Mouse (Mus musculus): ENCODE measurements around the gene Hic1.

DNA sequence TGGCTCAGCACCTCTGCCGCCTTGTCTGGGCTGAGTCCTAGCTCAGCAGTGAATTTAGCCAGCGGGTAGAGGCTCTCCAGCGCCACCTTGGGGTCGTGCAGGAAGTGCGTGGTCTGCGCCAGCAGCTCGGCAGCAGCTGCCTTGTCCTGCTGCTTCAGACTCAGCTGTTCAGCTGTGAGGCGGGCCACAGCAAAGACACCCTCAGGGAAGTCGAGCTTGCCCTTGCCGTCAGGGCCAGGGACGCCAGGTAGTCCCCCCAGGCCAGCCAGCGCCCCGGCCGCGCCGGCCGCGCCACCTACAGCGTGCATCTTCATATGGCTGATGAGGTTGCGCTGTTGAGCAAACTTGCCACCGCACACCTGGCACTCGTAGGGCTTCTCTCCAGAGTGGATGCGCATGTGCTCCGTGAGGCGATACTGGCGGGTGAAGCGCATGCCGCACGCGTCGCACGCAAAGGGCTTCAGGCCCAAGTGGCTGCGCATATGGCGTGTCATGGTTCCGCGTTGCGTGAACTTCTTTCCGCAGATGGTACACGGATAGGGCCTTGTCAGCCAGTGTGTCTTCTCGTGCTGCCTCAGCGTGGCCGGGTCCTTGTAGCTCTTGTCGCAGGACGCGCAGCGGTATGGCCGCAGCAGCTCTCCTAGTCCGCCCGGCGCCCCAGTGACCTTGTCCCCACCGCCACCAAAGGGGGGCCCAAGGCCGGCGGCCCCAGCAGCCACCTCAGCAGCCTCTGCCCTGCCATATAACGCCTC lies 3.7 kb downstream of the Hic1 start:
- TF ChIP-seq POLR2A (IDR thresholded peaks at IDR 0.05; ENCODE audit: low read depth, low read length) (no peak; the same call in 1 of the 2 replicates), CTCF (IDR thresholded peaks at IDR 0.05; ENCODE audit: borderline replicate concordance, insufficient read depth, low read length) (peak; percentile 87)
